Mouse (Mus musculus): ENCODE measurements around the gene Serpinb9. TPM values are rescaled to one million over a fixed set of nuclear protein-coding genes. Genes with fewer than 3 reads are reported as not detected.
"Not testable (repeated sequence)": the region's sequence is repeated elsewhere in the genome, so short reads cannot be mapped to it uniquely, and the experiment has no call there.

Gene Serpinb9
- polyA plus RNA-seq (2016; fragmentation: Nextera tagmentation; extraction: Ambion mirVana): 2.2 and 2.6 TPM in 2 replicates

DNA sequence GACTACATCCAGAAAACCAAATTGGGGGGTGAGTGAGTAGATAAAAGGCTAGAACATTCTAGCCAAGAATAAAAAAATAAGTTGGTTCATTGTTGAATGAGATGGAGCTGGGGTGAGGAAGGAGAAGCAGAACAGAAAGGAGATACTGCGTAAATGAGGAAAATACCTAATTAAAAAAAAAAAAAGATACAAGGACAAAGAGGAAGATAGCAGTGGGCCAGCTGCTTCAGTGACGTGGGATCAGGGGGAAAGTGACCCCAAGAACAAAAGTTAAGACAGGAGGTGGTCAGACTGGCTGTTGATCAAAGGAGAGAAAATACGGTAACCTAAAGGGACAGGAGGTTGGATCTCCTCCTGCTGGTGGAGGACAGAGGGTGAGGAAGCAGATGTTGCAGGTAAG is at the start of gene Serpinb9:
TSS of gene Serpinb9 (plus strand) at position 301 of the 400 bp plus-strand sequence.
- H3K9ac ChIP-seq: no peak within 1 kb of the TSS

GRCm38 (mm10) chr13:32956537-32956936 is 46.5 kb upstream of the Serpinb9 start:
- 53% methylated on average over 4 of the region's 4 CpGs for WGBS
- no peaks in the 10 kb centered on the region for H3K9me3 ChIP-seq
- H3K27me3 ChIP-seq: no peaks in the 10 kb centered on the region
- no peak overlapping the region for H3K27ac ChIP-seq
- no peaks in the 10 kb centered on the region for H3K4me1 ChIP-seq
- H3K36me3 ChIP-seq: no peaks in the 10 kb centered on the region
- H3K4me2 ChIP-seq (replicated peaks): no peak overlapping the region
- no peak for ATAC-seq (ENCODE audit: insufficient number of reproducible peaks, insufficient read depth, low FRiP score, low TSS enrichment)
- no peak overlapping the region for H3K4me3 ChIP-seq
- no peak overlapping the region for H3K9ac ChIP-seq

More for the DNA sequence above, at the start of gene Serpinb9:
- 0 out of 2 replicates have a peak within 1 kb of the TSS, but pooled peaks have one; percentile 7 for H3K27ac ChIP-seq
- H3K4me3 ChIP-seq: peak within 1 kb of the TSS; percentile 33; the same call in 1 of the 2 replicates
- no peaks in the 10 kb centered on the region for H3K36me3 ChIP-seq
- ATAC-seq (ENCODE audit: insufficient number of reproducible peaks, insufficient read depth, low FRiP score, low TSS enrichment): no peak
- peak within 1 kb of the TSS; percentile 48 for H3K4me2 ChIP-seq (replicated peaks)
- H3K27me3 ChIP-seq: no peaks in the 10 kb centered on the region
- WGBS: 77% methylated on average over 3 of the region's 3 CpGs
- peaks cover 8% of the 10 kb centered on the region; the same call in 1 of the 2 replicates for H3K4me1 ChIP-seq
- no peaks in the 10 kb centered on the region for H3K9me3 ChIP-seq

- Histone ChIP-seq H3K4me2 (replicated peaks) (no peak overlapping the region), H3K27me3 (no peaks in the 10 kb centered on the region), H3K9me3 (no peaks in the 10 kb centered on the region), H3K36me3 (no peaks in the 10 kb centered on the region), H3K9ac (no peak overlapping the region), H3K27ac (no peak overlapping the region), H3K4me3 (no peak overlapping the region), H3K4me1 (no peaks in the 10 kb centered on the region)
- WGBS: 76% methylated on average over 4 of the region's 4 CpGs
- ATAC-seq (ENCODE audit: insufficient number of reproducible peaks, insufficient read depth, low FRiP score, low TSS enrichment): no peak
These were observed 45.1 kb upstream of the Serpinb9 start for GRCm38 (mm10) chr13:32957917-32958316.

DNA sequence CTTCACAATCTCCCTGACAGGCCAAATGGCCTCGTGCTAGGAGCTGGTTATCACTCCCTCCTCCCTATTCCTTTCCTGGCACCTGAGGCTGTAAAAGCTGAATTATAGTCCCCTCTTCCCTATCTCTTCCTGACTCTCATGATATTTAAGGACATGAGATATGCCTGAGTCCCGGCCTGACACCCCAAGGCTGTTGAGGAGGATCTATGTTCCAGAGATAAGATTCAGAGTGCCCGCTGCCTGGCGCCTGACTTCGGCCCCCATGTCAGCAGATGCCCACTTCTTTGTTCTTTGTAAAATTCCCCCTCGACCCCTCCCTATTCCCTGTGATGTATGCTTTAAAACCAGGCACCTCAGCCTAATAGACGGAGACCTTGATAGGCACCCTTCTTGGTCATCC is 44.5 kb upstream of the Serpinb9 start:
- not testable (repeated sequence) for H3K27me3 ChIP-seq; H3K36me3 ChIP-seq; H3K4me1 ChIP-seq; H3K9me3 ChIP-seq; H3K27ac ChIP-seq; H3K9ac ChIP-seq; ATAC-seq (ENCODE audit: insufficient number of reproducible peaks, insufficient read depth, low FRiP score, low TSS enrichment); H3K4me2 ChIP-seq (replicated peaks); H3K4me3 ChIP-seq
- 83% methylated on average over 7 of the region's 7 CpGs for WGBS

GRCm38 (mm10) chr13:32963990-32964753 is 38.9 kb upstream of the Serpinb9 start:
- no peaks in the 10 kb centered on the region for H3K27me3 ChIP-seq
- no peak overlapping the region for H3K4me2 ChIP-seq (replicated peaks)
- peaks cover 4% of the 10 kb centered on the region; the same call in 1 of the 2 replicates for H3K4me1 ChIP-seq
- no peak overlapping the region for H3K4me3 ChIP-seq
- WGBS: 82% methylated on average over 9 of the region's 9 CpGs
- H3K9me3 ChIP-seq: no peaks in the 10 kb centered on the region
- H3K36me3 ChIP-seq: no peaks in the 10 kb centered on the region
- H3K27ac ChIP-seq: no peak overlapping the region
- no peak for ATAC-seq (ENCODE audit: insufficient number of reproducible peaks, insufficient read depth, low FRiP score, low TSS enrichment)
- no peak overlapping the region for H3K9ac ChIP-seq

DNA sequence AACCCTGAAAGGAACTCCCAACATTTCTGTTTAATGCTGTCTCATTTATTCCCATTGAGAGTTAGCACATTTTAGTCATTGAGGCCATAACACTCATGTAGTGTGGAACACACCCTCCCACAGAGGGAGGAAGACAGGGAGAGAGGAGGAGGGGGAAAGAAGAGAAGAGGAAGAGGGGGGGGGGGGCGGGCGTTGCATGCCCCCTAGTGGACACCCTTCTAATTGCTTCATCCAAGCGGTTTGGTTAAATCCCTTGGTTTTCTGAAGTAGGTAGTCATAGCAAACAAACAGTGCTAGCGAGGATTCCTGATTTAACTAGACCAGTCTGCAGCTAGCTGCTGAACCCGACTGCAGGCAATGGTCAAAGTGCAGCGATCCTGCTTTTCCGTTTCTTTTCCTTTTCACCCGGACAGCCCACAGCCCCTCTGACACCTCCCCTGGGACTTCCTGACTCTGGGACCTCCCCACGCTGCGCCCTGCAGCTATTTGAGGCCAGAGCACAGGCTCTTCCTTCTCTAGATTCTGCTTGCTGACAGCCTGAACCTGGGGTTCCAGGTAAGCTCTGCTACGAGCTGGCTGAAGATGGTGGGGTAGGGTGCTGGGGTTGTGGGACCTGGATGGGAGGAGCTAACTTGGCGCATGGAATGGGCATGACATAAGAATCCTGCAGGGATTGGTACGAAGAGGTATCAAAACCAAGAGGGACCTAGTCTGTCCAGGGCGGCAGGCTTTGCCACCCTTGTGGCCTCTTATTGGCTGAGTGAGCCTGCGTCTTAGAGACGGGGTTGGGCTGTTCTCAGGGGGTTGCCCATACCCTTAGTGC is 37.9 kb upstream of the Serpinb9 start, which contains the start of gene Serpinb6b:
TSS of gene Serpinb6b (plus strand) at position 221 of the 823 bp plus-strand sequence.
- no peaks in the 10 kb centered on the region for H3K27me3 ChIP-seq
- H3K4me3 ChIP-seq: peak within 1 kb of the TSS; percentile 28
- no peak within 1 kb of the TSS for H3K9ac ChIP-seq
- H3K27ac ChIP-seq: no peak within 1 kb of the TSS
- 32% methylated on average over 16 of the region's 16 CpGs for WGBS
- H3K4me2 ChIP-seq (replicated peaks): peak within 1 kb of the TSS; percentile 45
- peak; percentile 47 for ATAC-seq (ENCODE audit: insufficient number of reproducible peaks, insufficient read depth, low FRiP score, low TSS enrichment)
- no peaks in the 10 kb centered on the region for H3K9me3 ChIP-seq
- peaks cover 4% of the 10 kb centered on the region; the same call in 1 of the 2 replicates for H3K4me1 ChIP-seq
- no peaks in the 10 kb centered on the region for H3K36me3 ChIP-seq

- no peak overlapping the region for H3K9ac ChIP-seq
- no peak overlapping the region for H3K4me2 ChIP-seq (replicated peaks)
- no peak for ATAC-seq (ENCODE audit: insufficient number of reproducible peaks, insufficient read depth, low FRiP score, low TSS enrichment)
- no peak overlapping the region for H3K27ac ChIP-seq
- 60% methylated on average over 5 of the region's 5 CpGs for WGBS
- no peak overlapping the region for H3K4me3 ChIP-seq
- no peaks in the 10 kb centered on the region for H3K27me3 ChIP-seq
- H3K9me3 ChIP-seq: no peaks in the 10 kb centered on the region
- H3K36me3 ChIP-seq: no peaks in the 10 kb centered on the region
- H3K4me1 ChIP-seq: peaks cover 4% of the 10 kb centered on the region; the same call in 1 of the 2 replicates
These were observed 36.9 kb upstream of the Serpinb9 start for GRCm38 (mm10) chr13:32966116-32966515.

- Histone ChIP-seq H3K4me3 (no peak overlapping the region), H3K9ac (no peak overlapping the region), H3K36me3 (no peaks in the 10 kb centered on the region), H3K27ac (no peak overlapping the region), H3K4me1 (peaks cover 4% of the 10 kb centered on the region; the same call in 1 of the 2 replicates), H3K27me3 (no peaks in the 10 kb centered on the region), H3K9me3 (no peaks in the 10 kb centered on the region), H3K4me2 (replicated peaks) (no peak overlapping the region)
- ATAC-seq (ENCODE audit: insufficient number of reproducible peaks, insufficient read depth, low FRiP score, low TSS enrichment): no peak
These were observed 35.8 kb upstream of the Serpinb9 start for GRCm38 (mm10) chr13:32967233-32967632.

- H3K27ac ChIP-seq: no peak overlapping the region
- ATAC-seq (ENCODE audit: insufficient number of reproducible peaks, insufficient read depth, low FRiP score, low TSS enrichment): no peak
- WGBS: 69% methylated on average over 5 of the region's 5 CpGs
These were observed 34.6 kb upstream of the Serpinb9 start for GRCm38 (mm10) chr13:32968353-32968984.

GRCm38 (mm10) chr13:32968996-32969640 is 33.9 kb upstream of the Serpinb9 start:
- H3K4me3 ChIP-seq: no peak overlapping the region
- 57% methylated on average over 4 of the region's 4 CpGs for WGBS
- H3K4me1 ChIP-seq: peaks cover 4% of the 10 kb centered on the region; the same call in 1 of the 2 replicates
- no peaks in the 10 kb centered on the region for H3K9me3 ChIP-seq
- no peak overlapping the region for H3K9ac ChIP-seq
- ATAC-seq (ENCODE audit: insufficient number of reproducible peaks, insufficient read depth, low FRiP score, low TSS enrichment): no peak
- H3K4me2 ChIP-seq (replicated peaks): no peak overlapping the region
- no peaks in the 10 kb centered on the region for H3K36me3 ChIP-seq
- H3K27ac ChIP-seq: no peak overlapping the region
- H3K27me3 ChIP-seq: no peaks in the 10 kb centered on the region

More at GRCm38 (mm10) chr13:32968353-32968984, 34.6 kb upstream of the Serpinb9 start:
- H3K4me3 ChIP-seq: no peak overlapping the region
- peaks cover 4% of the 10 kb centered on the region; the same call in 1 of the 2 replicates for H3K4me1 ChIP-seq
- H3K9me3 ChIP-seq: no peaks in the 10 kb centered on the region
- H3K36me3 ChIP-seq: no peaks in the 10 kb centered on the region
- H3K27me3 ChIP-seq: no peaks in the 10 kb centered on the region
- H3K4me2 ChIP-seq (replicated peaks): no peak overlapping the region
- no peak overlapping the region for H3K9ac ChIP-seq

GRCm38 (mm10) chr13:32969641-32970040 is 33.4 kb upstream of the Serpinb9 start:
- H3K4me1 ChIP-seq: peaks cover 4% of the 10 kb centered on the region; the same call in 1 of the 2 replicates
- H3K9me3 ChIP-seq: no peaks in the 10 kb centered on the region
- no peak for ATAC-seq (ENCODE audit: insufficient number of reproducible peaks, insufficient read depth, low FRiP score, low TSS enrichment)
- no peaks in the 10 kb centered on the region for H3K36me3 ChIP-seq
- H3K9ac ChIP-seq: no peak overlapping the region
- no peak overlapping the region for H3K27ac ChIP-seq
- H3K27me3 ChIP-seq: no peaks in the 10 kb centered on the region
- no peak overlapping the region for H3K4me3 ChIP-seq
- H3K4me2 ChIP-seq (replicated peaks): no peak overlapping the region
- WGBS: 79% methylated on average over 1 of the region's 1 CpGs

Data from embryonic facial prominence, embryonic 12.5 days (tissue).